Mouse (Mus musculus) stomach, embryonic 14.5 days (tissue): Measurements from ENCODE around the gene Ttc21a. TPM values are rescaled to one million over a fixed set of nuclear protein-coding genes. Genes with fewer than 3 reads are reported as not detected.
A peak's percentile ranks its signal among the peaks of the same experiment; 100 is the strongest.

ENCODE experiments used
- ATAC-seq: fragments of 200-750 bp; cut with Nextera tagmentation; 2 replicates; pipeline ENCODE4 v1.8.0; 2017; ENCODE audit warnings: low read depth, moderate TSS enrichment; ENCODE audit not compliant: insufficient number of reproducible peaks, insufficient read depth, low FRiP score
- H3K27ac ChIP-seq: fragments of 300-500 bp; sonication (generic); 2 replicates; pipeline ENCODE4 v1.5.1; 2014; ENCODE audit warnings: mild to moderate bottlenecking, low read length, moderate library complexity, mixed read lengths
- H3K27me3 ChIP-seq: fragments of 300-500 bp; sonication (generic); 2 replicates; pipeline ENCODE4 v1.6.1; 2014; ENCODE audit warnings: low read length, control low read depth, mixed read lengths; ENCODE audit not compliant: control insufficient read depth, insufficient read depth
- H3K36me3 ChIP-seq: fragments of 300-500 bp; sonication (generic); 2 replicates; pipeline ENCODE4 v1.6.1; 2014; ENCODE audit warnings: mild to moderate bottlenecking, control low read depth, low read length, moderate library complexity, mixed read lengths; ENCODE audit not compliant: control insufficient read depth, insufficient read depth
- H3K4me1 ChIP-seq: fragments of 300-500 bp; sonication (generic); 2 replicates; pipeline ENCODE4 v1.6.1; 2014; ENCODE audit warnings: low read length, control low read depth, mixed read lengths; ENCODE audit not compliant: control insufficient read depth, insufficient read depth
- H3K4me2 ChIP-seq: fragments of 300-500 bp; sonication (generic); replicated peaks from 2 replicates; pipeline ENCODE4 v1.6.1; 2014; ENCODE audit warnings: low read depth, low read length, control low read depth
- H3K4me3 ChIP-seq: fragments of 300-500 bp; sonication (generic); 2 replicates; pipeline ENCODE4 v1.5.1; 2014; ENCODE audit warnings: low read depth, low read length, control low read depth
- H3K9ac ChIP-seq: fragments of 300-500 bp; sonication (generic); replicated peaks from 2 replicates; pipeline ENCODE4 v1.6.1; 2014; ENCODE audit warnings: low read depth, mild to moderate bottlenecking, control low read depth, low read length, moderate library complexity, mixed read lengths
- H3K9me3 ChIP-seq: fragments of 300-500 bp; sonication (generic); 2 replicates; pipeline ENCODE4 v1.6.1; 2016; ENCODE audit warnings: low read depth, low read length, control low read depth; ENCODE audit not compliant: control insufficient read depth
- WGBS: fragments of 180-500 bp; shearing (Covaris S2); extraction: QIAGEN DNeasy Blood & Tissue Kit; methylation state at CpG from one replicate; pipeline ENCODE4 v1.1.7; 2014; 5-methylcytosine and 5-hydroxymethylcytosine counted together
- polyA plus RNA-seq: library from polyadenylated mRNA; unstranded; fragments of >200 nt; fragmentation: Nextera tagmentation; extraction: Ambion mirVana; gene quantifications from 2 replicates; pipeline ENCODE4 v1.2.1, GENCODE M21; 2014

Ttc21a gene
- polyA plus RNA-seq, 1 experiment from 2014 or later, result 0.09 TPM

DNA sequence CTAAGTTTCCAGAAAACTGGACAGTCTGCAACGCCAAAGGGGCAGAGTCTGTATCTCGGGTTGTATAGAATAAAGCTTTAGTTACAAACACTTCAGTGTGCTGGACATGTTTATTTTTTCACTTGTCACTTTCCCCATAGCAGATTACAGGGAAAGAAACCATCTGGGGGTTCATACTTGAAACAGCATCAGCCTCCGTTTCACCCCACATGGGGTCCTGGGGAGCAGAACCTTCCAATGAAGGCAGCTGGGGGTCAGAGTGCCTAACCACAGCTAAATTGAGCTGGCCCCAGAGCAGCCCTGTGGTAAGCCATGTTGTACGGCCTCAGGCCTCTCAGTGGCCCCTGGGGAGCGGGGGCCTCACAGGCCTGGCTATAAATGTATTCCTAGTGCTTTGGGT is 10.9 kb upstream of the Ttc21a start:
- Histone ChIP-seq H3K36me3 (peaks cover 69% of the 10 kb centered on the region), H3K27me3 (no peaks in the 10 kb centered on the region)

DNA sequence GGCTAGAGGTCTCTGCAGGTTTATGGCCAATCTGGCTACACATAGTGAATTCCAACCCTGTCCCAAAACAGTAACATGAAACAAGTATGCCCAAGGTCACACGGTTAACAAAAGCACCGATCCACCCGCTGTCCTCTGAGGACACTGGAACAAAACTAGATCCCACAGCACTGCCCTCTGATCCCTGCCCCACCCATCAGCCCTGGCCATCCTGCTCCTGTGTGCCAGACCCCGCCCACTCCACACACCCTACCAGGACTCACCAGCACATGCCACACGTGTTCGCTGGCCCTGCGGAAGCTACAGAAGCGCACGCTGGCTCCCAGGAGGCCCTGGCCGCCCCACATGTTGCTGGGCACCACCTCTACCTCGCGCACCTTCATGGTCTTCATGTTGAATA is 5.0 kb upstream of the Ttc21a start:
- H3K36me3 ChIP-seq, result peaks cover 25% of the 10 kb centered on the region
- no peak overlapping the region for H3K9ac ChIP-seq
- no peak overlapping the region for H3K4me3 ChIP-seq
- no peak overlapping the region for H3K27ac ChIP-seq
- H3K4me2 ChIP-seq, result no peak overlapping the region
- 83% methylated on average over 12 of the region's 12 CpGs for WGBS
- no peaks in the 10 kb centered on the region for H3K27me3 ChIP-seq
- no peak for ATAC-seq
- H3K4me1 ChIP-seq, result peaks cover 5% of the 10 kb centered on the region
- no peaks in the 10 kb centered on the region for H3K9me3 ChIP-seq

More for the DNA sequence above, 10.9 kb upstream of the Ttc21a start:
- Histone ChIP-seq H3K4me1 (0 out of 2 replicates have a peak, but pooled peaks cover 9% of the 10 kb centered on the region), H3K9ac (no peak overlapping the region), H3K4me2 (no peak overlapping the region), H3K9me3 (no peaks in the 10 kb centered on the region), H3K27ac (peak overlapping the region; percentile 71; the same call in 1 of the 2 replicates), H3K4me3 (no peak overlapping the region)
- ATAC-seq, result no peak
- 61% methylated on average over 5 of the region's 5 CpGs for WGBS

DNA sequence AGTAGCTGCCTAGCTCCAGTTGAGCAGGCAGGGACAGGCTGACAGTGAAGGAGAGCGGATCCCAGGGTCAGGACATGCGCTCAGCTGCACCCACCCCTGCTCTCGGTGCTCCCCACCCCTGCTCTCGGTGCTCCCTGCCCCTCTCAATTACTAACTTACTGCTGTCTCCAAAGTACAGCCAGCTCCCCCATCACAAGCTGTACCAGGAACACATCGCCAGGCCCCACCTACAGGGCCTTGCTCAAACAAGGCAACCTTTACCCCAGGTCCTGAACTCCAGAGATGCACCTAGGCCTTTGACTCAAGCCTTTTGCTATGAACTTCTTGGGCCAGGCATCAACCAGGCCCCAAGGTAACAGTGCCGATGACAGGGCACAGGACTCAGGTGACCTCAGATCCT is 3.7 kb upstream of the Ttc21a start:
- Histone ChIP-seq H3K4me3 (no peak overlapping the region), H3K36me3 (peaks cover 13% of the 10 kb centered on the region), H3K4me1 (peaks cover 8% of the 10 kb centered on the region), H3K27me3 (no peaks in the 10 kb centered on the region), H3K27ac (no peak overlapping the region), H3K9ac (no peak overlapping the region), H3K4me2 (no peak overlapping the region), H3K9me3 (no peaks in the 10 kb centered on the region)
- WGBS, result 88% methylated on average over 6 of the region's 6 CpGs
- no peak for ATAC-seq

DNA sequence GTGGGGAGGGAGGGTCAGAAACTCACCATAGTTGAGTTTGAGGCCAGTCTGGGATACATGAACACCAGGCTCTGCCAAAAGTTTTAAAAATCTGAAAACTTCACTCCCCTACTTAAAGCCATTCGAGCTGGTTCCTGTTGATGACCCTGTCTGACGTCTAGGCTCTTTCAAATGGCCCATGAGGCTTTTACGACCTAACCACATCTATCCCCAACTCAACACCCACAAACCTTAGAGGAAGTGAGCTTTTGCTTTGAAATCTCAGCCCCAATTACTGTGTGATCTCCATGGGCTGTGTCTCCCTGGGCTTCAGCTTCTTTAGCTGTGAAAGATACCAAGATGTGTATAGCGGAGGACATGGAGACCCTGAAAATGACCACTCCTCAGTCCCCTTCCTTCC is 1.1 kb downstream of the Ttc21a start:
- no peak overlapping the region for H3K9ac ChIP-seq
- whole genome bisulfite sequencing, result 85% methylated on average over 4 of the region's 4 CpGs

DNA sequence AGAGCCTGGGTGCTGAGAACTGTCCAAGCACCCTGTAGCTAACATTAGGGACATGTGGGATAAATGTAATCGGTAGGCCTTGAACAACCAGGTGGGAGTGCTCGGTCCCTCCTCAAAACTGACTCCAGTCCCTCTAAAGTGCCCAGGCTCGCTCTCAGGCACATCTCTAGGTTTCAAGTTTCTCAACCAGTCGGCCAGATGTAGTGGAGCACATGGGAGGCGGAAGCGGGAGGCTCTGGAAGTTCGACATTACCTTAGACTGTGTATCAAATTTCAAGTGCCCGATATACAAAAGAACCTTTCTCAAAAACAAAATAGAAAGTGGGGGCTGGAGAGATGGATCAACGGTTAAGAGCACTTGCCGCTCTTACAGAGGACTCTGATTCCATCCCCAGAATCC is 2.2 kb downstream of the Ttc21a start:
- no peaks in the 10 kb centered on the region for H3K27me3 ChIP-seq
- H3K4me3 ChIP-seq, result no peak overlapping the region
- H3K4me2 ChIP-seq, result no peak overlapping the region
- no peaks in the 10 kb centered on the region for H3K9me3 ChIP-seq
- no peaks in the 10 kb centered on the region for H3K36me3 ChIP-seq
- ATAC-seq, result no peak
- WGBS, result 49% methylated on average over 10 of the region's 10 CpGs
- H3K27ac ChIP-seq, result no peak overlapping the region
- no peak overlapping the region for H3K9ac ChIP-seq
- H3K4me1 ChIP-seq, result peaks cover 8% of the 10 kb centered on the region; the same call in 1 of the 2 replicates

More for the DNA sequence above, 1.1 kb downstream of the Ttc21a start:
- Histone ChIP-seq H3K36me3 (no peaks in the 10 kb centered on the region), H3K27me3 (no peaks in the 10 kb centered on the region), H3K4me2 (no peak overlapping the region), H3K4me3 (no peak overlapping the region), H3K9me3 (no peaks in the 10 kb centered on the region), H3K27ac (no peak overlapping the region), H3K4me1 (peaks cover 8% of the 10 kb centered on the region; the same call in 1 of the 2 replicates)
- ATAC-seq, result no peak

DNA sequence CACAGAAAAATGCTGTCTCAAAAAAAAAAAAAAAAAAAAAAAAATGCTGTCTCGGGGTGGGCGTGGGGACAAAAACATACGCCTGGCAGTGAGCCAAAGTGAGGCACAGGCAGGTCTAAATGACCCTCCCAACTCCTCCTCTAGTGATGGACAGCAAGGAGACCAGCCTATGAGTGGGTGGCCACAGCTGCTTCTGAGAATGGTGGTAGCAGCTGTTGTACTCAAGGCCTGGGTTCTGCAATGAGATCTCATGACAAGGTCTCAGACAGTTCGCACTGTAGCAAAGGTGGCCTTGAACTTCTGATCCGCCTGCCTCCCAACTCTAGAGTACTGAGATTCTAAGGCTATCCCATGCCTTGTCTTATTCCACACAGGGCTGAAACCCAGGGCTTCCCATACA is 4.0 kb downstream of the Ttc21a start:
- no peak for ATAC-seq
- WGBS, result 70% methylated on average over 5 of the region's 5 CpGs
- Histone ChIP-seq H3K9ac (no peak overlapping the region), H3K9me3 (no peaks in the 10 kb centered on the region), H3K4me3 (no peak overlapping the region), H3K4me2 (no peak overlapping the region), H3K27me3 (no peaks in the 10 kb centered on the region), H3K4me1 (peaks cover 5% of the 10 kb centered on the region; the same call in 1 of the 2 replicates), H3K27ac (no peak overlapping the region), H3K36me3 (no peaks in the 10 kb centered on the region)

DNA sequence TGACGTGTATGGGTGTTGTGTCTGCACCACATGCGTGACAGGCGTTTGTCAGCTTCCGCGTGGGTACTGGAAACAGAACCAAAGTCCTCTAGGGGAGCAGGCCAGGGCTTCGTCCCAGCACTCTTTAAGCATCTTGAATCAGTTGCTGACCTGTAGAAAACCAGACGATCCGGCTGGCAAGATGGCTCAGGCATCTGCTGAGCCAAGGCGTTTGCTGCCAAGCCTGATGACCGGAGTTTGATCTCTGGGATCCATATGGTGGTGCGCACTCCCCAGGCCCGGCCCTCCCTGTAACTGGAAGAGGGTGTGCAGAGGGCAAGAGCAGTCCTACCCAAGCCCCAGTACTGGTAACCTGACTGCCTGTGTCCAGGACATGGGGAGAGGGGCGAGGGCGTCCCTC is 4.5 kb downstream of the Ttc21a start:
- no peak for ATAC-seq
- Histone ChIP-seq H3K9me3 (no peaks in the 10 kb centered on the region), H3K4me2 (no peak overlapping the region), H3K36me3 (no peaks in the 10 kb centered on the region), H3K9ac (no peak overlapping the region), H3K4me3 (no peak overlapping the region), H3K4me1 (peaks cover 3% of the 10 kb centered on the region; the same call in 1 of the 2 replicates), H3K27me3 (no peaks in the 10 kb centered on the region), H3K27ac (no peak overlapping the region)
- WGBS, result 87% methylated on average over 14 of the region's 14 CpGs

DNA sequence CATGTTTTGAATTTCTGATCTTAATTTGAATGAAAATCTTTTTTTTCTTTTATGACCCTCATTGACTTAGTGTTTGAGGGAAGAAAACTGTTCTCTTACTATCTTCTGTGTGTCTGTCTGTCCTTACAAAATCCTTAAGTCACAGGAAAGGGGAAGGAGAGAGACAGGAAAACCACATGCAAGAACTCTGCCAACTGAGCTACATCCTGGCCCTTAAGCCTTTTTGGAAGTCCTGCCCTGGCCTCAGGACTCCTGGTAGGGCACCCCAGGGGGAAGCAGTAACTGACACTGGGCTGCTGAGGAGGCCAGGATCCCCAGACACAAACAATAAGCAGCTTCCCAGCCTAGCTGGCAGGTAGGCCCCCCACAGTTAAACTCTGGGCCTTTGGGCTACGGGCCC is 5.9 kb downstream of the Ttc21a start:
- no peak overlapping the region for H3K4me3 ChIP-seq
- no peaks in the 10 kb centered on the region for H3K27me3 ChIP-seq
- ATAC-seq, result no peak
- no peaks in the 10 kb centered on the region for H3K4me1 ChIP-seq
- H3K9ac ChIP-seq, result no peak overlapping the region
- H3K4me2 ChIP-seq, result no peak overlapping the region
- no peaks in the 10 kb centered on the region for H3K9me3 ChIP-seq
- no peak overlapping the region for H3K27ac ChIP-seq
- 100% methylated on average over 1 of the region's 1 CpGs for WGBS
- H3K36me3 ChIP-seq, result no peaks in the 10 kb centered on the region

DNA sequence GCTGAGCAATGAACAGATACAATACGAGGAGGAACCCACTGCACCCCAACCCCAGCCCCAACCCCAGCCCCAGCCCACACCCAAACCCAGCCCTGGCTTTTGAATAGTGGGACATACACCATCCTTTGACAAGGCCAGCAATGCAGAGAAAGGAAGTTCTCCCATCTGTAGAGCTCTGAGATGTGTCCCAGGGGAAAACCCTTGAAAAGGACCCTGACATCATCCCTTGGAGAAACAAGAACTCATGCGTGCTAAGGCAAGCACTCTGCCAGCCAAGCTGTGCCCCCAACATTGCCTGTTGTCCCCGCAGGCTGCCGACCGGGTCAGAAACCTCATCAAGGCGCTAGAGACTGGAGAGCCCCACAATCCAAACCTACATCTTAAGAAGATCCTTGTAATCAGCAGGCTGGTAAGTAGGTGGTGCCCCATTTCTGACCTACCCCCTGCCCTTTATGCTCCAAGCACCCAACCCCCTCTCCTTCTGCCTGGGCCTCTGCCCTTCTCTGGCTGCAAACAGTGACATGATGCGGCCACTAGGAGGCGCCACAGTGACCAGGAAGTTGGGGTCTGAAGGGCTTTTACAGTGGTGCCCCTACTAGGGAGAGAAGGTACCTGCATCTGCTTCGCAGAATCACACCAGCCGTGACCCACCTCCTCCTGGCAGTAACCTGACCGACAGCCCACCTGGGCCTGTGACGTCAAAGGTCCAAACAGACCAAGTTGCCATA is 7.9 kb downstream of the Ttc21a start:
- Histone ChIP-seq H3K27ac (no peak overlapping the region), H3K4me1 (peaks cover 2% of the 10 kb centered on the region), H3K4me2 (no peak overlapping the region), H3K9me3 (no peaks in the 10 kb centered on the region), H3K27me3 (no peaks in the 10 kb centered on the region), H3K9ac (no peak overlapping the region), H3K36me3 (no peaks in the 10 kb centered on the region), H3K4me3 (no peak overlapping the region)
- ATAC-seq, result no peak
- 76% methylated on average over 12 of the region's 12 CpGs for WGBS
